Mouse (Mus musculus): ENCODE data around the gene Camk2g. TPM values are rescaled to one million over a fixed set of nuclear protein-coding genes. Genes with fewer than 3 reads are reported as not detected.
A peak's percentile ranks its signal among the peaks of the same experiment; 100 is the strongest.

The Camk2g gene
- total and polyA plus RNA-seq, 3 experiments = 15.7 to 33.1 (median 18.5) TPM

DNA sequence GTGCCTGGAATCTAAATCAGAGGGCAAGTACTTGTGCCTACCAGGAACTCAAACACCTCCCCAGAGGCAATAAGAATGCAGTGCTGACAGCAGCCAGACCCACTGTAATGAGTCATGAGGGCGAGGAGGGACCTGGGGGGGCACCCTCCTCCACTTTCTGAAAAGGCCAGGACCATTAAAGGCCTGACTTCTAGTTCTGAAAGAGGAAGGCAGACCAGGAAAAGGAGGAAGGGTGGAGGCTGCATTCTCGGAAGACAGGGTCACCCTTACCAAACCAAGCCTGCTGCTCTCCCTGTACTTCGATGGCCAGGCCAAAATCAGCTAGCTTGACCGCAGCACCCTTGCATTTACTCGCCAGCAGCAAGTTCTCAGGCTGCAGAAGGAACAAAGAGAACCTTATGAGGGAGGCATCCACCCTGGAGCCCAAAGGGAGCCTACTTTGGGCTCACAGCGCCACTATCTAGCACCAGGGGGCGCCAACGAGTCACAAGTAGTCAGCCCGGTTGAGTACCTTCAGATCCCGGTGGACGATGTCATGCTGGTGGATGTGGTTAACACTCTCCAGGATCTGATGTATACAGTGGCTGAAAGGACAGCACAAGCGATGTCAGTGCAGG is 28.1 kb downstream of the Camk2g start:
- TF ChIP-seq MAFK (IDR thresholded peaks at IDR 0.05; ENCODE audit: insufficient replicate concordance, low read length) (no peak), CTCF (conservative IDR thresholded peaks at IDR 0.05 in 1 of 2, IDR thresholded peaks at IDR 0.05 in 1 of 2; ENCODE audit: low read depth in 2 of 2, low read length in 2 of 2) (peak; percentile 73 to 92), SMC3 (IDR thresholded peaks at IDR 0.05; ENCODE audit: low read depth, low read length) (peak; percentile 91), RAD21 (IDR thresholded peaks at IDR 0.05; ENCODE audit: low read depth, low read length) (peak; percentile 78), ZC3H11A (IDR thresholded peaks at IDR 0.05; ENCODE audit: low read depth, low read length) (peak; percentile 17)
- Histone ChIP-seq H3K27me3 (replicated peaks) (no peaks in the 10 kb centered on the region), H3K79me2 (replicated peaks; ENCODE audit: control insufficient read depth, extremely low read depth, insufficient read depth, poor library complexity, severe bottlenecking) (no peaks in the 10 kb centered on the region), H3K36me3 (replicated peaks in 1 of 2; ENCODE audit: control insufficient read depth in 1 of 2, insufficient read depth in 1 of 2, low read length in 1 of 2) (peaks cover 46 to 91% of the 10 kb centered on the region in 2 experiments), H3K4me3 (replicated peaks in 1 of 3; ENCODE audit: low read depth in 2 of 3, low read length in 2 of 3, poor library complexity in 1 of 3) (no peak overlapping the region), H3K9ac (ENCODE audit: insufficient read depth, low read depth) (no peak overlapping the region), H3K4me1 (ENCODE audit: control insufficient read depth in 1 of 2, insufficient read depth in 2 of 2) (no peaks in the 10 kb centered on the region), H3K9me3 (replicated peaks; ENCODE audit: low read length) (no peaks in the 10 kb centered on the region), H3K4me2 (ENCODE audit: insufficient read depth, low read depth, poor library complexity, severe bottlenecking) (no peak overlapping the region), H3K27ac (ENCODE audit: insufficient read depth, low read depth) (no peak overlapping the region)
- in situ Hi-C loops (cut with MboI; ENCODE audit: low pct_ligation_motif_present, low pct_unique_long_range_greater_than_20kb, low sequenced_read_pairs) (no loop called here), dilution Hi-C loops (cut with MboI; ENCODE audit: extremely low pct_ligation_motif_present, extremely low pct_unique_long_range_greater_than_20kb, low sequenced_read_pairs) (no loop called here)
- peak; percentile 75 for DNase-seq (ENCODE audit: extremely low read depth)

DNA sequence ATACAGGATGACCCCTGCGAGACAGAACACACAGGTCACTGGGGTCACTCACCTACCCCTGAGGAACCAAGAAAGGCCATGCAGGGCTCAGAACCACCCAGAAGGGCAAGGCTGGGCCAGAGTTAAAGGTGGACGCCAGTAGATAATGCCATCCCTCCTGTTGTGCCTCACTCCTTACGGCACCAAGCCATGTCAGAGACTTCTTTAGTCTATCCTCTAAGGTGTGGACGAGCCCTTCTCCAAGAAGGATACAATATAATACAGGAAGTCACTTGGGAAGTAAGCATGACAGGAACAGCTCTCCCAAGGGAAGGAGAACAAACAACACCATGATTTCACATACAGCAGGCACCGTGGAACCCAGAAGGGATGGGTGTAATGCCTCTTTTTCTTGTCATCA is 28.9 kb downstream of the Camk2g start:
- dilution Hi-C loops (cut with MboI; ENCODE audit: extremely low pct_ligation_motif_present, extremely low pct_unique_long_range_greater_than_20kb, low sequenced_read_pairs) = no loop called here
- Histone ChIP-seq H3K27ac (ENCODE audit: insufficient read depth, low read depth) (no peak overlapping the region), H3K27me3 (replicated peaks) (no peaks in the 10 kb centered on the region), H3K4me3 (replicated peaks in 1 of 3; ENCODE audit: low read depth in 2 of 3, low read length in 2 of 3, poor library complexity in 1 of 3) (no peak overlapping the region), H3K9me3 (replicated peaks; ENCODE audit: low read length) (no peaks in the 10 kb centered on the region), H3K36me3 (replicated peaks in 1 of 2; ENCODE audit: control insufficient read depth in 1 of 2, insufficient read depth in 1 of 2, low read length in 1 of 2) (peaks cover 52 to 91% of the 10 kb centered on the region in 2 experiments), H3K4me1 (ENCODE audit: control insufficient read depth in 1 of 2, insufficient read depth in 2 of 2) (no peaks in the 10 kb centered on the region), H3K79me2 (replicated peaks; ENCODE audit: control insufficient read depth, extremely low read depth, insufficient read depth, poor library complexity, severe bottlenecking) (no peaks in the 10 kb centered on the region), H3K4me2 (ENCODE audit: insufficient read depth, low read depth, poor library complexity, severe bottlenecking) (no peak overlapping the region), H3K9ac (ENCODE audit: insufficient read depth, low read depth) (no peak overlapping the region)
- DNase-seq (ENCODE audit: extremely low read depth) = no peak
- TF ChIP-seq NRF1 (IDR thresholded peaks at IDR 0.05; ENCODE audit: low read depth, low read length) (no peak), CHD2 (IDR thresholded peaks at IDR 0.05; ENCODE audit: low read length) (no peak), MEF2A (IDR thresholded peaks at IDR 0.05; ENCODE audit: borderline replicate concordance, low read depth, low read length) (no peak), ZC3H11A (IDR thresholded peaks at IDR 0.05; ENCODE audit: low read depth, low read length) (no peak), ELF1 (IDR thresholded peaks at IDR 0.05; ENCODE audit: low read depth, low read length) (no peak), RCOR1 (conservative IDR thresholded peaks at IDR 0.05; ENCODE audit: low read depth, low read length) (no peak), KAT2A (IDR thresholded peaks at IDR 0.05; ENCODE audit: insufficient replicate concordance, low read length) (no peak), JUND (conservative IDR thresholded peaks at IDR 0.05; ENCODE audit: low read depth, low read length) (no peak), NELFE (IDR thresholded peaks at IDR 0.05; ENCODE audit: low read depth, low read length) (no peak), SIN3A (IDR thresholded peaks at IDR 0.05; ENCODE audit: low read length) (no peak), MXI1 (IDR thresholded peaks at IDR 0.05; ENCODE audit: low read depth, low read length) (no peak), UBTF (IDR thresholded peaks at IDR 0.05; ENCODE audit: low read depth, low read length) (no peak), ZMIZ1 (IDR thresholded peaks at IDR 0.05; ENCODE audit: low read depth, low read length) (no peak), TBP (conservative IDR thresholded peaks at IDR 0.05; ENCODE audit: low read depth, low read length) (no peak), EP300 (IDR thresholded peaks at IDR 0.05; ENCODE audit: low read length) (no peak), POLR2AphosphoS2 (IDR thresholded peaks at IDR 0.05; ENCODE audit: low read depth, low read length) (no peak), RAD21 (IDR thresholded peaks at IDR 0.05; ENCODE audit: low read depth, low read length) (no peak), ZNF384 (IDR thresholded peaks at IDR 0.05; ENCODE audit: low read depth, low read length) (no peak)
- in situ Hi-C loops (cut with MboI; ENCODE audit: low pct_ligation_motif_present, low pct_unique_long_range_greater_than_20kb, low sequenced_read_pairs) = loop anchor here (5.0 kb wide), 1 partner anchor 32 kb away; no protein-coding TSS in a partner anchor
